Mouse (Mus musculus): Measurements from ENCODE around the gene Amotl2. TPM values are rescaled to one million over a fixed set of nuclear protein-coding genes. Genes with fewer than 3 reads are reported as not detected.
"Not testable (repeated sequence)": the region's sequence is repeated elsewhere in the genome, so short reads cannot be mapped to it uniquely, and the experiment has no call there.

Gene Amotl2
- polyA plus RNA-seq, 1 experiment from 2014 or later: 26.3 TPM

GRCm38 (mm10) chr9:102755591-102756270, 39.3 kb downstream of the Amotl2 start:
- Histone ChIP-seq H3K27me3 (ENCODE audit: control insufficient read depth, insufficient read depth, low read length) (no peaks in the 10 kb centered on the region), H3K4me3 (replicated peaks; ENCODE audit: low read length) (no peak overlapping the region), H3K36me3 (ENCODE audit: control insufficient read depth, insufficient read depth, low read length) (no peaks in the 10 kb centered on the region), H3K4me2 (ENCODE audit: low read depth, low read length) (no peak overlapping the region), H3K9me3 (replicated peaks; ENCODE audit: control insufficient read depth, low read length) (no peaks in the 10 kb centered on the region), H3K9ac (ENCODE audit: low read length) (no peak overlapping the region; the same call in 1 of the 2 replicates), H3K27ac (ENCODE audit: low read length) (peak overlapping the region; percentile 85), H3K4me1 (ENCODE audit: control insufficient read depth, insufficient read depth, low read length) (peaks cover 19% of the 10 kb centered on the region)
- ATAC-seq (ENCODE audit: insufficient read depth, low FRiP score): no peak
- WGBS: 71% methylated on average over 9 of the region's 9 CpGs

- no peak overlapping the region for H3K27ac ChIP-seq (ENCODE audit: low read length)
- H3K9me3 ChIP-seq (replicated peaks; ENCODE audit: control insufficient read depth, low read length): no peaks in the 10 kb centered on the region
- H3K36me3 ChIP-seq (ENCODE audit: control insufficient read depth, insufficient read depth, low read length): no peaks in the 10 kb centered on the region
- H3K4me1 ChIP-seq (ENCODE audit: control insufficient read depth, insufficient read depth, low read length): peaks cover 19% of the 10 kb centered on the region
- WGBS: 46% methylated on average over 14 of the region's 14 CpGs
- H3K9ac ChIP-seq (ENCODE audit: low read length): no peak overlapping the region
- no peak overlapping the region for H3K4me2 ChIP-seq (ENCODE audit: low read depth, low read length)
- ATAC-seq (ENCODE audit: insufficient read depth, low FRiP score): no peak
- H3K4me3 ChIP-seq (replicated peaks; ENCODE audit: low read length): no peak overlapping the region
- no peaks in the 10 kb centered on the region for H3K27me3 ChIP-seq (ENCODE audit: control insufficient read depth, insufficient read depth, low read length)
Measured at GRCm38 (mm10) chr9:102756352-102756751, 39.9 kb downstream of the Amotl2 start.

GRCm38 (mm10) chr9:102758851-102759250, 42.4 kb downstream of the Amotl2 start:
- Histone ChIP-seq H3K9me3 (replicated peaks; ENCODE audit: control insufficient read depth, low read length) (no peaks in the 10 kb centered on the region), H3K4me3 (replicated peaks; ENCODE audit: low read length) (no peak overlapping the region), H3K4me2 (ENCODE audit: low read depth, low read length) (no peak overlapping the region), H3K27ac (ENCODE audit: low read length) (peak overlapping the region; percentile 64), H3K4me1 (ENCODE audit: control insufficient read depth, insufficient read depth, low read length) (peaks cover 25% of the 10 kb centered on the region), H3K27me3 (ENCODE audit: control insufficient read depth, insufficient read depth, low read length) (no peaks in the 10 kb centered on the region), H3K9ac (ENCODE audit: low read length) (no peak overlapping the region), H3K36me3 (ENCODE audit: control insufficient read depth, insufficient read depth, low read length) (no peaks in the 10 kb centered on the region)
- ATAC-seq (ENCODE audit: insufficient read depth, low FRiP score): no peak
- WGBS: 43% methylated on average over 1 of the region's 1 CpGs

- Histone ChIP-seq H3K27me3 (ENCODE audit: control insufficient read depth, insufficient read depth, low read length) (no peaks in the 10 kb centered on the region), H3K4me1 (ENCODE audit: control insufficient read depth, insufficient read depth, low read length) (peaks cover 20% of the 10 kb centered on the region), H3K27ac (ENCODE audit: low read length) (peak overlapping the region; percentile 64), H3K9me3 (replicated peaks; ENCODE audit: control insufficient read depth, low read length) (no peaks in the 10 kb centered on the region), H3K36me3 (ENCODE audit: control insufficient read depth, insufficient read depth, low read length) (no peaks in the 10 kb centered on the region), H3K9ac (ENCODE audit: low read length) (no peak overlapping the region), H3K4me2 (ENCODE audit: low read depth, low read length) (no peak overlapping the region), H3K4me3 (replicated peaks; ENCODE audit: low read length) (no peak overlapping the region)
- peak; percentile 15; the same call in 1 of the 2 replicates for ATAC-seq (ENCODE audit: insufficient read depth, low FRiP score)
- 39% methylated on average over 5 of the region's 5 CpGs for WGBS
Measured at GRCm38 (mm10) chr9:102759581-102760001, 43.1 kb downstream of the Amotl2 start.

GRCm38 (mm10) chr9:102761599-102761998, 45.1 kb downstream of the Amotl2 start:
- H3K27ac ChIP-seq (ENCODE audit: low read length): no peak overlapping the region
- H3K9ac ChIP-seq (ENCODE audit: low read length): no peak overlapping the region
- WGBS: 85% methylated on average over 7 of the region's 7 CpGs
- no peak overlapping the region for H3K4me2 ChIP-seq (ENCODE audit: low read depth, low read length)
- H3K27me3 ChIP-seq (ENCODE audit: control insufficient read depth, insufficient read depth, low read length): no peaks in the 10 kb centered on the region
- H3K4me3 ChIP-seq (replicated peaks; ENCODE audit: low read length): no peak overlapping the region
- no peak for ATAC-seq (ENCODE audit: insufficient read depth, low FRiP score)
- H3K4me1 ChIP-seq (ENCODE audit: control insufficient read depth, insufficient read depth, low read length): peaks cover 6% of the 10 kb centered on the region; the same call in 1 of the 2 replicates
- no peaks in the 10 kb centered on the region for H3K9me3 ChIP-seq (replicated peaks; ENCODE audit: control insufficient read depth, low read length)
- no peaks in the 10 kb centered on the region for H3K36me3 ChIP-seq (ENCODE audit: control insufficient read depth, insufficient read depth, low read length)

- Histone ChIP-seq H3K9ac (ENCODE audit: low read length) (no peak overlapping the region), H3K4me1 (ENCODE audit: control insufficient read depth, insufficient read depth, low read length) (peaks cover 10% of the 10 kb centered on the region), H3K4me3 (replicated peaks; ENCODE audit: low read length) (no peak overlapping the region), H3K27ac (ENCODE audit: low read length) (peak overlapping the region; percentile 64; the same call in 1 of the 2 replicates), H3K27me3 (ENCODE audit: control insufficient read depth, insufficient read depth, low read length) (no peaks in the 10 kb centered on the region), H3K36me3 (ENCODE audit: control insufficient read depth, insufficient read depth, low read length) (no peaks in the 10 kb centered on the region), H3K4me2 (ENCODE audit: low read depth, low read length) (no peak overlapping the region), H3K9me3 (replicated peaks; ENCODE audit: control insufficient read depth, low read length) (no peaks in the 10 kb centered on the region)
- no peak for ATAC-seq (ENCODE audit: insufficient read depth, low FRiP score)
- WGBS: 34% methylated on average over 3 of the region's 3 CpGs
Measured at GRCm38 (mm10) chr9:102762836-102763235, 46.4 kb downstream of the Amotl2 start.

- Histone ChIP-seq H3K4me1 (ENCODE audit: control insufficient read depth, insufficient read depth, low read length) (peaks cover 12% of the 10 kb centered on the region), H3K27ac (ENCODE audit: low read length) (peak overlapping the region; percentile 64; the same call in 1 of the 2 replicates), H3K9ac (ENCODE audit: low read length) (no peak overlapping the region), H3K27me3 (ENCODE audit: control insufficient read depth, insufficient read depth, low read length) (no peaks in the 10 kb centered on the region), H3K4me3 (replicated peaks; ENCODE audit: low read length) (no peak overlapping the region), H3K36me3 (ENCODE audit: control insufficient read depth, insufficient read depth, low read length) (no peaks in the 10 kb centered on the region), H3K9me3 (replicated peaks; ENCODE audit: control insufficient read depth, low read length) (no peaks in the 10 kb centered on the region), H3K4me2 (ENCODE audit: low read depth, low read length) (no peak overlapping the region)
- no peak for ATAC-seq (ENCODE audit: insufficient read depth, low FRiP score)
- WGBS: 64% methylated on average over 8 of the region's 8 CpGs
Measured at GRCm38 (mm10) chr9:102763520-102763919, 47.0 kb downstream of the Amotl2 start.

GRCm38 (mm10) chr9:102764540-102764939, 48.1 kb downstream of the Amotl2 start:
- not testable (repeated sequence) for H3K4me2 ChIP-seq (ENCODE audit: low read depth, low read length); H3K4me3 ChIP-seq (replicated peaks; ENCODE audit: low read length); H3K27me3 ChIP-seq (ENCODE audit: control insufficient read depth, insufficient read depth, low read length); ATAC-seq (ENCODE audit: insufficient read depth, low FRiP score); H3K27ac ChIP-seq (ENCODE audit: low read length); H3K36me3 ChIP-seq (ENCODE audit: control insufficient read depth, insufficient read depth, low read length); H3K9me3 ChIP-seq (replicated peaks; ENCODE audit: control insufficient read depth, low read length); H3K9ac ChIP-seq (ENCODE audit: low read length)
- peaks cover 22% of the 10 kb centered on the region for H3K4me1 ChIP-seq (ENCODE audit: control insufficient read depth, insufficient read depth, low read length)
- 100% methylated on average over 1 of the region's 2 CpGs for WGBS

- Histone ChIP-seq H3K4me2 (ENCODE audit: low read depth, low read length) (no peak overlapping the region), H3K9ac (ENCODE audit: low read length) (no peak overlapping the region), H3K27ac (ENCODE audit: low read length) (no peak overlapping the region; the same call in 1 of the 2 replicates), H3K27me3 (ENCODE audit: control insufficient read depth, insufficient read depth, low read length) (no peaks in the 10 kb centered on the region), H3K36me3 (ENCODE audit: control insufficient read depth, insufficient read depth, low read length) (no peaks in the 10 kb centered on the region), H3K9me3 (replicated peaks; ENCODE audit: control insufficient read depth, low read length) (no peaks in the 10 kb centered on the region), H3K4me1 (ENCODE audit: control insufficient read depth, insufficient read depth, low read length) (peaks cover 28% of the 10 kb centered on the region), H3K4me3 (replicated peaks; ENCODE audit: low read length) (no peak overlapping the region)
- WGBS: 62% methylated on average over 3 of the region's 3 CpGs
- ATAC-seq (ENCODE audit: insufficient read depth, low FRiP score): no peak
Measured at GRCm38 (mm10) chr9:102766741-102767140, 50.3 kb downstream of the Amotl2 start.

Measured in stomach, embryonic 16.5 days (tissue).